Mouse (Mus musculus): ENCODE data around the gene Cpne8. TPM values are rescaled to one million over a fixed set of nuclear protein-coding genes. Genes with fewer than 3 reads are reported as not detected.

Cpne8 gene
- polyA plus RNA-seq, 2 experiments from 2014 or later = 3.3 TPM; not detected in 1

DNA sequence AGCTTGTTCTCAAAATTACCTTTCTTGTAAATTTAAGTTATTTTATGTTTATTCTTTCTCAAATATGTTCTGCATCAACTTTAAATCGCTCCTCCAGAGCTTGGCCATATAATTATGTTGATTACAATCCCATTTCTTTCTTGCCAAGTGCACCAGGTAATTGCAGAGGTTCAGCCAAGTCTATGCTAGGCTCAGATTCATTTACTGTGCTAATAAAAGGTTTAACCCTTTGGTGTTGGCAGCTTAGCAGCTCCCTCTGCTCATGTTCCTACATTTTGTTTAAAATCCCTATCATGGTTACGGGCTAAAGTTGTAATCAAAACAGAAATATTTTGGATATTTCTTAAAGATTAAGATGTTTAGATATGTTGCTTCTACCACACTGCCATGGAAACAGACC is 216.0 kb downstream of the Cpne8 start:
- ATAC-seq = no peak

DNA sequence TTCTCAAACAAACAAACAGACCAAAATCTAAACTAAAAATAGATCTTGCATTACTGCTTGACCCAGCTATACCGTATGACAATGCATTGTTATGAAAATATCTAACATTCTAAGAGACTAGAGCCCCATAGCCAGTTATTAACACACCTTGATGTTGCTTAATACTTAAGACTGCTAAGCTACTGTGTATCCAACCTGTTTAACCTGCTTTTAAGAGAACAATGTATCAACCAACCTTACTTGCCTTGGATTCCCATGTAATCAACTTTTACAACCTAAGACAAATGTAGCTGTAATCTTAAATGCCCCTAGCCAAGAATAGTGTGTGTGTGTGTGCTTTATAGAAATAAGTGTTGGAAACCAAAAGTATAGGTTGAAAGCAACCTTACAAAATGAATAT is 233.2 kb downstream of the Cpne8 start:
- ATAC-seq = no peak
